12 mouse cellular contexts compared by ENCODE assay signal in the genomic region with DNA sequence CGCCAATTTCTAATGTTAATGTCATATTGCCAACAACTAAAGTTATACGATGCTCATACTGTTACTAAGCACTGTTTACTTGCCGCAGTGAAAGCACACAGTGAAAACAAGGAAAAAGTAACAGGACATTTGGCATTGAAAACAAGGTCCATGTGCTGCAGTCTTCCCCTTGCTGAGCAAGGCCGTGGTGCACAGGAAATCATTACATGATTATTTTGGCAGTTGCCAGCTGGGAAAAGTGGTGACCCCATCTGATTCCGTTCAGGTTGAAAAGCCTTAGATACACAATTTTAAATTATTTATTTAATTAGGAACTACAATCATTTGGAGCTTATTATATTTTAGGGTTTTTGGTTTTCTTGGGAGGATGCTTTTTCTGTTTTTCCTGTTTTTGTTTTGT.
"Had no signal": no experiment of that assay in that cellular context is flagged by ENCODE, and none has a peak within 500 bp of the region (broad histone marks: within the 10 kb centered on the region; RNA-seq: fewer than 3 reads in every experiment).

No protein-coding gene starts in this region.

- DNase-seq: left cerebral cortex, postnatal 4 days; liver; liver, embryonic 13.5 days; liver, postnatal 0 days; lung, adult 18-20 months; lung, adult 2 months; lung, embryonic 14.5 days; lung, postnatal 10 days; lung, postnatal 14 days; lung, postnatal 36 days; lung, postnatal 4 days; midbrain, embryonic 14.5 days had no signal
